Mouse (Mus musculus) CH12.LX (cell line): ENCODE measurements around the gene Sema6c. TPM values are rescaled to one million over a fixed set of nuclear protein-coding genes. Genes with fewer than 3 reads are reported as not detected.

Source experiments
- DNase-seq: peaks from one replicate; pipeline ENCODE4 v3.0.0-alpha.2; 2013; ENCODE audit errors: extremely low read depth
- H3K27ac ChIP-seq: 2 replicates; pipeline ENCODE4 v1.5.1; 2012; ENCODE audit warnings: low read depth, mild to moderate bottlenecking, control low read depth, moderate library complexity; ENCODE audit not compliant: insufficient read depth
- H3K27me3 ChIP-seq: replicated peaks from 2 replicates; pipeline ENCODE3; 2012; ENCODE audit warnings: inconsistent platforms
- H3K36me3 ChIP-seq, 2 experiments: replicated peaks in 1 of 2; 2 replicates each; pipeline versions ENCODE3 to v1.6.1; 2012; ENCODE audit warnings: inconsistent platforms in 1 of 2, low read length in 1 of 2, mild to moderate bottlenecking in 1 of 2, mixed read lengths in 1 of 2, moderate library complexity in 1 of 2; ENCODE audit not compliant: control insufficient read depth in 1 of 2, insufficient read depth in 1 of 2
- H3K4me1 ChIP-seq, 2 experiments: 2 replicates each; pipeline ENCODE4 v1.6.1; 2012; ENCODE audit warnings: inconsistent platforms in 1 of 2, moderate library complexity in 1 of 2; ENCODE audit not compliant: insufficient read depth in 2 of 2, control insufficient read depth in 1 of 2
- H3K4me2 ChIP-seq: 2 replicates; pipeline ENCODE4 v1.6.1; 2012; ENCODE audit warnings: low read depth, mild to moderate bottlenecking, control low read depth; ENCODE audit not compliant: poor library complexity, insufficient read depth, severe bottlenecking
- H3K4me3 ChIP-seq, 3 experiments: fragments of 150-350 bp in 1 of 3; sonication (generic) in 1 of 3; replicated peaks in 1 of 3; 2 replicates each; pipeline versions ENCODE3 to v1.5.1; 2011 to 2012; ENCODE audit warnings: low read depth in 2 of 3, low read length in 2 of 3, mild to moderate bottlenecking in 2 of 3, moderate library complexity in 2 of 3, control low read depth in 1 of 3, improper control_type of control experiment in 1 of 3, inconsistent platforms in 1 of 3, mixed read lengths in 1 of 3; ENCODE audit not compliant: poor library complexity in 1 of 3
- H3K79me2 ChIP-seq: replicated peaks from 2 replicates; pipeline ENCODE4 v1.6.1; 2012; ENCODE audit warnings: mild to moderate bottlenecking, moderate library complexity; ENCODE audit not compliant: control insufficient read depth, poor library complexity, insufficient read depth, severe bottlenecking; ENCODE audit errors: extremely low read depth
- H3K9ac ChIP-seq: 2 replicates; pipeline ENCODE4 v1.6.1; 2012; ENCODE audit warnings: low read depth, mild to moderate bottlenecking, control low read depth, moderate library complexity; ENCODE audit not compliant: insufficient read depth
- H3K9me3 ChIP-seq: replicated peaks from 2 replicates; pipeline ENCODE3; 2012; ENCODE audit warnings: low read length, inconsistent platforms, mixed read lengths
- CHD1 ChIP-seq: IDR thresholded peaks from 2 replicates; pipeline ENCODE4 v1.6.1; 2012; ENCODE audit warnings: low read depth, low read length, improper control_type of control experiment, inconsistent platforms
- CTCF ChIP-seq, 2 experiments: IDR thresholded peaks in 1 of 2; conservative IDR thresholded peaks in 1 of 2; 2 replicates each; pipeline ENCODE4 v1.5.1; 2011 to 2012; ENCODE audit warnings: low read depth in 2 of 2, low read length in 2 of 2, improper control_type of control experiment in 1 of 2, inconsistent platforms in 1 of 2, mild to moderate bottlenecking in 1 of 2, moderate library complexity in 1 of 2
- E2F4 ChIP-seq: IDR thresholded peaks from 2 replicates; pipeline ENCODE4 v1.6.1; 2011; ENCODE audit warnings: low read depth, low read length, improper control_type of control experiment; ENCODE audit not compliant: insufficient replicate concordance
- ELF1 ChIP-seq: IDR thresholded peaks from 2 replicates; pipeline ENCODE4 v1.6.1; 2014; ENCODE audit warnings: low read depth, mild to moderate bottlenecking, inconsistent platforms, low read length, improper control_type of control experiment
- GABPA ChIP-seq: IDR thresholded peaks from 2 replicates; pipeline ENCODE4 v1.6.1; 2012; ENCODE audit warnings: low read depth, low read length, improper control_type of control experiment, inconsistent platforms; ENCODE audit not compliant: insufficient replicate concordance
- HCFC1 ChIP-seq: IDR thresholded peaks from 2 replicates; pipeline ENCODE4 v1.6.1; 2012; ENCODE audit warnings: low read depth, mild to moderate bottlenecking, inconsistent platforms, low read length, improper control_type of control experiment
- IRF4 ChIP-seq: IDR thresholded peaks from 2 replicates; pipeline ENCODE4 v1.6.1; 2014; ENCODE audit warnings: low read depth, mild to moderate bottlenecking, inconsistent platforms, low read length, improper control_type of control experiment
- KAT2A ChIP-seq: IDR thresholded peaks from 2 replicates; pipeline ENCODE4 v1.6.1; 2012; ENCODE audit warnings: low read length, improper control_type of control experiment, inconsistent platforms; ENCODE audit not compliant: insufficient replicate concordance
- MAFK ChIP-seq: IDR thresholded peaks from 2 replicates; pipeline ENCODE4 v1.6.1; 2011; ENCODE audit warnings: low read length, improper control_type of control experiment; ENCODE audit not compliant: insufficient replicate concordance
- MAX ChIP-seq: IDR thresholded peaks from 2 replicates; pipeline ENCODE4 v1.6.1; 2011; ENCODE audit warnings: low read length, improper control_type of control experiment
- MAZ ChIP-seq: IDR thresholded peaks from 2 replicates; pipeline ENCODE4 v1.6.1; 2012; ENCODE audit warnings: low read depth, mild to moderate bottlenecking, inconsistent platforms, low read length, improper control_type of control experiment, moderate library complexity
- MXI1 ChIP-seq: IDR thresholded peaks from 2 replicates; pipeline ENCODE4 v1.6.1; 2011; ENCODE audit warnings: mild to moderate bottlenecking, low read depth, low read length, improper control_type of control experiment
- MYC ChIP-seq: IDR thresholded peaks from 2 replicates; pipeline ENCODE4 v1.6.1; 2011; ENCODE audit warnings: low read depth, mild to moderate bottlenecking, improper control_type of control experiment, low read length
- PAX5 ChIP-seq: IDR thresholded peaks from 2 replicates; pipeline ENCODE4 v1.6.1; 2012; ENCODE audit warnings: low read length, inconsistent platforms, mixed read lengths
- RAD21 ChIP-seq: IDR thresholded peaks from 2 replicates; pipeline ENCODE4 v1.6.1; 2011; ENCODE audit warnings: low read depth, mild to moderate bottlenecking, low read length, improper control_type of control experiment, moderate library complexity
- SMC3 ChIP-seq: IDR thresholded peaks from 2 replicates; pipeline ENCODE4 v1.6.1; 2011; ENCODE audit warnings: low read depth, low read length, improper control_type of control experiment
- TBP ChIP-seq: conservative IDR thresholded peaks from 2 replicates; pipeline ENCODE4 v1.6.1; 2011; ENCODE audit warnings: low read depth, low read length, improper control_type of control experiment
- TCF12 ChIP-seq: IDR thresholded peaks from 2 replicates; pipeline ENCODE4 v1.6.1; 2014; ENCODE audit warnings: low read depth, mild to moderate bottlenecking, inconsistent platforms, low read length, improper control_type of control experiment
- UBTF ChIP-seq: IDR thresholded peaks from 2 replicates; pipeline ENCODE4 v1.6.1; 2012; ENCODE audit warnings: low read depth, mild to moderate bottlenecking, inconsistent platforms, low read length, improper control_type of control experiment, moderate library complexity
- ZC3H11A ChIP-seq: IDR thresholded peaks from 2 replicates; pipeline ENCODE4 v1.6.1; 2012; ENCODE audit warnings: low read depth, mild to moderate bottlenecking, inconsistent platforms, low read length, improper control_type of control experiment
- ZKSCAN1 ChIP-seq: IDR thresholded peaks from 2 replicates; pipeline ENCODE4 v1.6.1; 2012; ENCODE audit warnings: low read depth, inconsistent platforms, low read length, improper control_type of control experiment, borderline replicate concordance
- dilution Hi-C: fragments of 300-500 bp; cut with MboI; formaldehyde crosslinking; loops from 2 replicates; pipeline ENCODE4 v1.14.3; 2020; ENCODE audit warnings: low sequenced_read_pairs; ENCODE audit not compliant: extremely low pct_unique_long_range_greater_than_20kb, extremely low pct_ligation_motif_present
- in situ Hi-C: fragments of 300-500 bp; cut with MboI; formaldehyde crosslinking; loops from 3 replicates; pipeline ENCODE4 v1.14.3; 2019; ENCODE audit warnings: low sequenced_read_pairs, low pct_ligation_motif_present, low pct_unique_long_range_greater_than_20kb, mixed read lengths
- polyA plus RNA-seq: library from polyadenylated mRNA; unstranded; fragments of >175 nt; gene quantifications from 2 replicates; pipeline ENCODE4 v1.2.1, GENCODE M21; 2012; ENCODE audit warnings: low read depth; ENCODE audit not compliant: insufficient read length
- total RNA-seq, 2 experiments: library from RNA; depleted of rRNA; stranded (reverse); fragments of 300-350 nt in 1 of 2; fragments of >200 nt in 1 of 2; gene quantifications; 2 replicates each; pipeline ENCODE4 v1.2.3; 2012 to 2014

Sema6c gene
- total and polyA plus RNA-seq, 3 experiments = 0.30 to 0.53 TPM; not detected in 1

GRCm38 (mm10) chr3:95142617-95143011 lies 17.6 kb upstream of the Sema6c start:
- peaks cover 11 to 29% of the 10 kb centered on the region in 2 experiments for H3K4me1 ChIP-seq
- H3K79me2 ChIP-seq = 0 out of 2 replicates have a peak, but pooled peaks cover 2% of the 10 kb centered on the region
- TF ChIP-seq SMC3 (peak; percentile 76), MAZ (no peak), E2F4 (no peak), CTCF (conservative IDR thresholded peaks at IDR 0.05 in 1 of 2, IDR thresholded peaks at IDR 0.05 in 1 of 2; ENCODE audit: low read depth in 2 of 2, low read length in 2 of 2) (peak; percentile 89 to 92), RAD21 (peak; percentile 72), TBP (no peak), ZKSCAN1 (no peak), ZC3H11A (no peak), GABPA (no peak), IRF4 (no peak)
- H3K9ac ChIP-seq = 0 out of 2 replicates have a peak overlapping the region, but pooled peaks have one; percentile 26
- dilution Hi-C loops (no loop called here), in situ Hi-C loops (loop anchor here (10.0 kb wide), 1 partner anchor 72 kb away; the partner anchor contains the start of gene Gabpb2)
- peak overlapping the region; percentile 69; the same call in 1 of the 2 replicates for H3K4me2 ChIP-seq
- no peaks in the 10 kb centered on the region for H3K27me3 ChIP-seq
- H3K27ac ChIP-seq = no peak overlapping the region
- H3K9me3 ChIP-seq = no peaks in the 10 kb centered on the region
- DNase-seq = peak; percentile 87
- H3K4me3 ChIP-seq = peak overlapping the region; percentile 8 to 65 (median 51)
- peaks cover 19 to 20% of the 10 kb centered on the region in 2 experiments for H3K36me3 ChIP-seq

GRCm38 (mm10) chr3:95147924-95148323 lies 12.3 kb upstream of the Sema6c start:
- H3K27ac ChIP-seq = no peak overlapping the region
- no peak for DNase-seq
- dilution Hi-C loops (no loop called here), in situ Hi-C loops (loop anchor here (10.0 kb wide), 1 partner anchor 67 kb away; the partner anchor contains the start of gene Gabpb2)
- H3K27me3 ChIP-seq = peaks cover 11% of the 10 kb centered on the region
- H3K4me1 ChIP-seq = no peaks in the 10 kb centered on the region
- H3K9me3 ChIP-seq = no peaks in the 10 kb centered on the region
- no peak overlapping the region for H3K9ac ChIP-seq
- no peak overlapping the region for H3K4me3 ChIP-seq
- H3K4me2 ChIP-seq = no peak overlapping the region
- H3K36me3 ChIP-seq = no peaks in the 10 kb centered on the region
- no peak for TF ChIP-seq MAX
- no peaks in the 10 kb centered on the region for H3K79me2 ChIP-seq

GRCm38 (mm10) chr3:95153874-95154273 lies 6.4 kb upstream of the Sema6c start:
- no peaks in the 10 kb centered on the region for H3K36me3 ChIP-seq
- H3K27me3 ChIP-seq = peaks cover 17% of the 10 kb centered on the region
- no peaks in the 10 kb centered on the region for H3K9me3 ChIP-seq
- peak; percentile 61 for DNase-seq
- no peak overlapping the region for H3K4me2 ChIP-seq
- no peak for TF ChIP-seq ZC3H11A
- peak; percentile 42 for TF ChIP-seq SMC3
- TF ChIP-seq MXI1 = no peak
- TF ChIP-seq IRF4 = no peak
- no peak for TF ChIP-seq GABPA
- 0 out of 2 replicates have a peak, but pooled peaks have one; percentile 40 for TF ChIP-seq MYC
- no peak for TF ChIP-seq PAX5
- TF ChIP-seq CHD1 = no peak
- TF ChIP-seq RAD21 = peak; percentile 68
- no peak for TF ChIP-seq KAT2A
- TF ChIP-seq CTCF (conservative IDR thresholded peaks at IDR 0.05 in 1 of 2, IDR thresholded peaks at IDR 0.05 in 1 of 2; ENCODE audit: low read depth in 2 of 2, low read length in 2 of 2) = peak; percentile 33 to 78
- no peak for TF ChIP-seq TCF12
- no peak for TF ChIP-seq UBTF
- TF ChIP-seq MAFK = no peak
- no peak for TF ChIP-seq ELF1
- TF ChIP-seq HCFC1 = no peak
- no peaks in the 10 kb centered on the region for H3K4me1 ChIP-seq
- H3K9ac ChIP-seq = no peak overlapping the region
- dilution Hi-C loops (no loop called here), in situ Hi-C loops (no loop called here)
- H3K27ac ChIP-seq = no peak overlapping the region
- no peaks in the 10 kb centered on the region for H3K79me2 ChIP-seq
- H3K4me3 ChIP-seq = no peak overlapping the region
